Mouse (Mus musculus): ENCODE data around the gene Batf. TPM values are rescaled to one million over a fixed set of nuclear protein-coding genes. Genes with fewer than 3 reads are reported as not detected.
A peak's percentile ranks its signal among the peaks of the same experiment; 100 is the strongest.

Batf gene
- total RNA-seq, 2 experiments from 2014 or later = 0.33 TPM; not detected in 1

DNA sequence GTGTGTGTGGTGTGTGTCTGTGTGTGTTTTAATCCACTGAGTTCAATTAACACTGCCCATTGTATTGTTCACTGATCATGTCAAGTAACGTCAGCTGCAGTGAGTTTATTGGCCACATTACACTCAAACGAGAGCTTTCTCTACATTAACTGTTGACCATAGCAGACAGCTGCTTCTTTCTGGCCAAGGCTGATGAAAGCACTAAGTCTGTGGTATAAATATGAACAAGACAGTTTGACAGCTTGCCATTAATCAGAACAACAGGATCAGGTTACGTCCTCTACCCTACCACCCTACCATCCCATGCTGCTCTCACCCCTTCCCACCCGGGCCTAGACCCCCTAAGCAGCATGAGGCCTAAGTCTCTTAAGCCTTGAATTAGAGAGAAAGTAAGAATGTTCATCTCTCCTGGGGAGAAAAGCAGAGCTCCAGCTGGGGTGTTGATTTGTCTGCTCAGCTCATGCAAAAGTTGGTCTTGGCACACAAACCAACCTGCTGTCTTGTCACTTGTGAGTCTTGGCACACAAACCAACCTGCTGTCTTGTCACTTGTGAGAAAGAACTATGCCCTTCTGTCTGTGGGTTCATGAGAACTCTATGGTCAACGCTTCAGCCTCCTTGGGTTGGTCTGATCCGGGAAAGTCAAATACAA lies 13.8 kb downstream of the Batf start:
- intact Hi-C loops (cut with DNase I) = no loop called here
- DNase-seq = no peak
- H3K27ac ChIP-seq = no peak overlapping the region
- H3K4me3 ChIP-seq = no peak overlapping the region
- no peak for TF ChIP-seq CTCF (IDR thresholded peaks at IDR 0.05)

DNA sequence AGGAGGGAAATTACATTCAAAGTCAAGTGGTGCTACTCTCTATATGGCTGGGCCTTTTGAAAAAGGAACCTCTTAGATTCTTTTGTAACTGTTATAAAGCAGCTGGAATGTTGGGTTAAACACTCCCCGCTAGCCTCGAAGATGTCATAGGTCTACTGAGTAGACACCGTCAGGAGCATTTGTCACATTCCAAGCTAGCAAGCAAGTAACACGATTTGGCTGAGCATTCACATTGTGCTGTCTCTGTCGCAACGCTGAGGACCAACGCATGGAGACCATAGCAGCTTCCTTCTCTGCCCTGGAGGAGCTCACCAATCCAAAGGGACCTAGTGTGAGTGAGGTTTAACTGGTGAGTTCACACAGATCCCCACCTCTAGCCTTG lies 14.4 kb downstream of the Batf start:
- H3K4me3 ChIP-seq = no peak overlapping the region
- no peak overlapping the region for H3K27ac ChIP-seq
- no peak for DNase-seq
- intact Hi-C loops (cut with DNase I) = no loop called here
- TF ChIP-seq CTCF (IDR thresholded peaks at IDR 0.05) = no peak

DNA sequence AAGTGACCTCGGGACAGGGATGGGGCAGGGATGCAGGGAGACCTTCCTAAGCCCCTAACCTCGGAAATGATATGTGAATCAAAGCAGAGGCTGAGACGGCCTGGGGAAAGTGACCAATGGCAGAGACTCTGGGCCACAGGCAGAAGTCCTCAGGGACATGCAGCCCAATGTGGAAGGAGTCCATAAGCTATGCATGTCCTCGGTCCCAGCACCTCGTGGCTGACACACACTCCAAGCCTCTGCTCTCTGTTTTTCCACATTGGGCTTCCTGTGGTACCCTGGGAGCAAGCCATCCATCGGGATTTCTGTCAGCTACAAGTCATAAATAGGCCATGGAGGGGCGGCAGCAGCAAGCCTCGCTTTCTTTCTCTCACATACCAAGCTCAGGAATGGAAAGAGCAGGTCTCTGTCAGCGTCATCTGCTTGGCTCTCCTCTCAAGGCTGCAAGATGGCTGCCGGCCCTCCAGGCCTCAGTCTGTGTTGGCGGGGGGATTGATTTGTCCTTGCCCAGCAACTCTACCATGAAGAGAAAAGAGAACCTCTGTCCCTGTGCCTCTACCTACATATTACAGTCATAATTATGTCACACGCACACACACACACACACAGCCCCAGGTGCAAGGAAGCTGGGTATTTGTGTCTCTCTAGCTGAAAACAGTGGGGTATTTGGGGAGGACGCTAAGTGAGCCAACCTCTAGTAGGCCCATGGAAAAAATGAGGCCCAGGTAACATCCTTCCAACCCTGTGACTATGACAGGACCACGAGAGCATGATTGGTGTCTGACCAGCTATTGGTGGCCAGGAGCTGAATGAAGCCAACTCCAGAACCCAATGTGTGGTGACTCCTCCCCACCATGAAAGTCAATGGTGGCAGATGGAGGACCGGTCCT lies 15.9 kb downstream of the Batf start:
- intact Hi-C loops (cut with DNase I) = no loop called here
- no peak overlapping the region for H3K27ac ChIP-seq
- no peak overlapping the region for H3K4me3 ChIP-seq
- DNase-seq = no peak
- no peak for TF ChIP-seq CTCF (IDR thresholded peaks at IDR 0.05)

DNA sequence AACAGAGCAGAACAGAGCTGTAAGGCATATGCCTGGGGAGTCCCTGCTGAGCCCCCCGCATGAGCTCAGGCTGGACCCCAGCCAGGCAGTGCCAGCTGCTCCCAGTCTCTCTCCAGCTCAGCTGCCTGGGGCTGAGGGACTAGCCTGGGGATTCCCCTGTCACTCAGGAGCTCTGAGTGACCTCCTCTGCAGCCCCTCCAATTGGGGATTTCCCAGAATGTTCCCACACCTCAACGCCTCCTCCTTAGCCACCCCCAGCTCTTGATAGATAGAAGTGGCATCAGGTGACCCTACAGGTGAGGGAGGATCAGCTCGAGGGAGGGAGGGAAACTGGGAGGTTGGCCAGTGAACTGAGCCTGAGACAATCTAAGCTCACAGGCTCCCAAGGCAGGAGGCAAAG lies 17.0 kb downstream of the Batf start:
- no peak for DNase-seq
- no peak for TF ChIP-seq CTCF (IDR thresholded peaks at IDR 0.05)
- intact Hi-C loops (cut with DNase I) = no loop called here
- H3K4me3 ChIP-seq = no peak overlapping the region
- no peak overlapping the region for H3K27ac ChIP-seq

DNA sequence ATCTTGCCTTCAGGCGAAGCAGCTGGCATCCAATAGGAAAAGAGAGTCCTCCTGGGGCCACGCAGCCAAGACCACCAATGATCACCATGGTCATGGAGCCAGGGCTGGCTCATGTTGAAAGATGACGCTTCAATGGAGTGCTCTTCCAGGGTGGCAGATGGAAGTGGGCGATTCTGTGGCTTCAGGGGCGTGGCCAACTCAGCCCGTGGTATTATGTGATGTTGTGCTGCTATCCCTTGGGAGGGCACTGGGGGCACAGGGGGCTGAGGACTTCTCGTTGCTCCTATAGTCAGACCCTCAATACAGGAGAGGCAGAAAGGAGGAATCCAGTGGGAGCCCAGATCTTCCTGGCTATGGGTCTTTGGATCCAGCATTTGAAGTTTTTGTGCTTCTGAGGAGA lies 18.1 kb downstream of the Batf start:
- DNase-seq = no peak
- Histone ChIP-seq H3K4me3 (no peak overlapping the region), H3K27ac (peak overlapping the region; percentile 82)
- no peak for TF ChIP-seq CTCF (IDR thresholded peaks at IDR 0.05)
- intact Hi-C loops (cut with DNase I) = no loop called here

DNA sequence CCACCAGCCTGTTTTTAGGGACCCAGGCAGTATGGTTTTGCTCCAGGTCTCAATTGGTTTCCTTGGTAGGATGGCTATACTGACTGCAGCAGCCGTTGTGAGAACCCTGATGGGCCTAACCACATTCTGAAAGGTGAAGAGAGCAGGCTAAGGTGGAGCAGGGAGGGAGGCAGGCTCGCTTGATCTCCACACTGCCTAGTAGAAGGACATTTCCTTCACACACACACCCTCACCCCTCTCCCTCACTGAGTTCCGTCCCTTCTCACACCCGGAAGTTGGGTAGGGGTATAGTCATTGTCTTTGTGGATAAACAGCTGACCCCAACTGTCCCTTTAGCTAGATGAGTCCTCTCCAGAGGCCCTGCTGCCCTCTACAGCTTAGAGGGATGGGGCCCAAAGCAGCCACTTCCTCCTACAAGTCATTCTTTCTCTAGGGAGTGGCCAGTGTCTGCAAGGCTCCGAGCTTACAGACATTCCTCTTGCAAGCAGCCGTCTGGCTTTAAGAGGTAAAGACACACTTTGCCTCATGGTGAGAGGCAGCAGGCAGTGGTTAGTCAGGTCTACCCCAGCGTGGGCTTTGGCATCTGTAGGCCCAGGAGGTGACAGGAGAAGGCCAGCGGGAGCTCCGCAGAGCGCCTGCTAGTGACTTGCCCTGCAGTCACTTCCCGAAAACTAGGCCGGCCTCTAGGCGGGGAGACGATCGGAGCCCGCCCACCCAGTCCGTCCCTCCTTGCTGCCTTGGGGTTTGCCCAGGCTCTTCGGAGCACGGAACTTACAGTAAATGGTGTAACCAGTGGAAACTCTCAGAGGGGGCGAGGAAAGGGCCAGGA lies 18.7 kb downstream of the Batf start:
- peak; percentile 16; the same call in 1 of the 2 replicates for TF ChIP-seq CTCF (IDR thresholded peaks at IDR 0.05)
- intact Hi-C loops (cut with DNase I) = no loop called here
- Histone ChIP-seq H3K4me3 (peak overlapping the region; percentile 69), H3K27ac (peak overlapping the region; percentile 82)
- peak; percentile 84 for DNase-seq

DNA sequence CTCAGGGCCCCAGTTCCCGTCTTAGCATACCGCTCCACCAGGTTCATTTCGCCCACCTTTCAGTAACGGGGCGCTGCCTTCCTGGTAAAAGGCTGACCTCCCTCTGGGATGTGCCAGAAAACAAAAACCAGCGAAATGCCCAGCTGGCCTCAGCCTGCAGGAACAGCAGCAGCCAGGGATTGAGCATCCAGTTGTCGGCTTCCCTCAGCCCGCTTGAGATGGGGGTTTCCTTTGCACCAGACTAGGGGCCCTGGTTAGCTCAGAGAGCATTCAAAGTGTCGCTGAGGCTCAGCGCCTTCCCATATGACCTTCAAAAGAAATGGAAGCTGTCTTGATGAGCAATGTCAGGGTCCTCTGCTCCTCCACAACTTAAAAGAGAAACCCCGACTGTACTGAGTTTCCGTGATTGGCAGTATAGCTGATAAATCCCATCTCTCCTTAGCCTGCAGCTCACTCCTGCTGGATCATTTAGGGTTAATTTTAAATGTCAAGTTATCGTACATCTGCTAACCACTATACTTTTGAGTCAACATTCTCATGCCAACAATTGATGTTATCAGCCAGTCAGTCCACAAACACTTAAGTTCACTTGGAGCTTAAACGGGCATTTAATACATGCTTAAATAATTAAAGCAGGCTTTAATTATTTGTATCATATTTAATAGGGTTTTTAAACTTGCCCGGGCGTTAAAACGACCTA lies 19.5 kb downstream of the Batf start:
- H3K27ac ChIP-seq = peak overlapping the region; percentile 82
- no peak for DNase-seq
- peak overlapping the region; percentile 69 for H3K4me3 ChIP-seq
- intact Hi-C loops (cut with DNase I) = no loop called here
- TF ChIP-seq CTCF (IDR thresholded peaks at IDR 0.05) = no peak

DNA sequence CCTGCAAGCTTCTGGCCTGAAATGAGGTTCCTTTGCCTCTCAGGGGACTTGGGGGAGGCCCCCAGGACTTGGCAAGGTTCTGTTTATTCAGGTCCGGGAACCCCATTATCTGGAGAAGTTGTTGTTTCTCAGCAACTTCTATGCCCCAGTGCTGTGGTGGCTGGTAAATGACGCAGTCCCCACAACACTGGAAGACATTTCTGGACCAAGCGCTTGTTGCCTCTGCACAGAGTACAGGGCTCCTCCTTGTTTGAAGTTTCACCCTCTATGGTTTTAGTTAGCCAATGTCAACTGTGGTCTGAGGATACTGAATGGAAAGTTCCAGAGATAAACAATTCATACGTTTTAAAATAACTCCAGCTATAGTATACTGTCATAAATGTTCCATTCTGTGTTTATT lies 20.4 kb downstream of the Batf start:
- intact Hi-C loops (cut with DNase I) = no loop called here
- no peak for DNase-seq
- no peak overlapping the region for H3K27ac ChIP-seq
- no peak for TF ChIP-seq CTCF (IDR thresholded peaks at IDR 0.05)
- H3K4me3 ChIP-seq = no peak overlapping the region

DNA sequence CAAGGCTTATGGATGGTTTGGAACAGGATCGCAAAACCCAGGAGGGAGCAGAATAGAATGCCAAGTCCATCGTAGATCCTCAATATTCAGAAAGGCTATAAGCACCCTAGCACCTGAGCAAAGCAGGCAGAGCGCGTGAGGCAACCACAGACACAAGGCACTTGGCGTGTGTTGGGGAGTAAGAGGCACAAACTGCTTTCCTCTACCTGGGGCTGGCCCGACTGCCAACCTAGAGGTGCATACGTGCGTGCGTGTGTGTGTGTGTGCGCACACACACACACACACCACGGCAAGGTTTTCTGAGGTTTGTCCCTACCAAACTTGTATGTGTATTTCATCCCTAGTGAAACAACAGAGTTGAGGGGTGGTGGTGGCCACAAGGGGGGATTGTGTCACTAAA lies 20.9 kb downstream of the Batf start:
- no peak for DNase-seq
- Histone ChIP-seq H3K27ac (no peak overlapping the region), H3K4me3 (no peak overlapping the region)
- no peak for TF ChIP-seq CTCF (IDR thresholded peaks at IDR 0.05)
- intact Hi-C loops (cut with DNase I) = no loop called here

DNA sequence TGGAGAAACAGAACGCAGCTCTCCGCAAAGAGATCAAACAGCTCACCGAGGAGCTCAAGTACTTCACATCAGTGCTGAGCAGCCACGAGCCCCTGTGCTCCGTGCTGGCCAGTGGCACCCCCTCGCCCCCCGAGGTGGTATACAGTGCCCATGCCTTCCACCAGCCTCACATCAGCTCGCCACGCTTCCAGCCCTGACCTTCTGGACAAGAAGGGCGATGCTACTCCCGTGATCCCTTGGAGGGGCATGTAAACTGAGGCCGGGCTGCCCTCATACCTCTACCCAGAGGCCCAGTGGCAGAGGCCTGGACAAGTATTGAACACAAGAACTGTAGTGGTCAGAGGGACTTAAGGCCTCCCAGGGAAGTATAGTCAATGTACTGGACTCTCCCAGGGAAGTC lies 22.1 kb downstream of the Batf start:
- intact Hi-C loops (cut with DNase I) = no loop called here
- DNase-seq = no peak
- no peak for TF ChIP-seq CTCF (IDR thresholded peaks at IDR 0.05)
- H3K4me3 ChIP-seq = no peak overlapping the region
- no peak overlapping the region for H3K27ac ChIP-seq

DNA sequence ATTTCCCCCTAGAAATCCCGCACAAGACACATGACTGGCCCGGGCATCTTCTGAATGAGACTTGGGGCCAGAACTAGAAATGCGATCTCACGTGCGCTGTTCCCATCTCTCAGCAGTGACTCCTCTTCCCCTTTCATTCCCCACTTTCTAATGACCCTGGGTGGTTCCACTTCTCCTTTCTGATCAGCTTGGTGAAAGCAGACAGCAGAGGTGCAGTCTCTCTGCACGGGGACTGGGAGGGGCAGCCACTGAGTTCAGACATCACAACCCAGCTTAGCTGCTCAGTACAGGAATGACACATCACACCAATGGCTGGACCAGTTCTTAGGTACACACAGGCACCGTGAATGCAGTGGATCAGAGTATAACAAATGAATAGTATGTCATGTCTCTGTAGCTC lies 24.2 kb downstream of the Batf start:
- TF ChIP-seq CTCF (IDR thresholded peaks at IDR 0.05) = no peak
- intact Hi-C loops (cut with DNase I) = no loop called here
- no peak for DNase-seq
- H3K4me3 ChIP-seq = no peak overlapping the region
- no peak overlapping the region for H3K27ac ChIP-seq

DNA sequence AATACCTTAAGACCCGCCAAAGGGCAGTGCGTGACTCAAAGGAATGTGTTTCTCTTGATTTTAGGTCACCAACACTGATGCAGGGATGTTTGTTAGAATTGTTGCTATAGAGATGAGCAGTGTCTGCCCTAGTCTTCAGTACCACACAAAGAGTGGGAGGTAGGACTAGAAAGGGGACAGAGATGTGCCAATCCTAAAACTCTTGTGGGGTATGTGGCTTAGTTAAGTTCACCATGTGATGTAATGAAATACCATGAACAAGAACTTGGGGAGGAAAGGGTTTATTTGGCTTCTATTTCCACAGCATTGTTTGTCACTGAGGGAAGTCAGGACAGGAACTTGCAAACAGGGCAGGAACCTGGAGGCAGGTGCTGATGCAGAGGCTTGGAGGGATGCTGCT lies 26.1 kb downstream of the Batf start:
- Histone ChIP-seq H3K4me3 (no peak overlapping the region), H3K27ac (no peak overlapping the region)
- intact Hi-C loops (cut with DNase I) = no loop called here
- TF ChIP-seq CTCF (IDR thresholded peaks at IDR 0.05) = no peak
- no peak for DNase-seq
